Mouse (Mus musculus): ENCODE measurements around the gene C530008M17Rik. TPM values are rescaled to one million over a fixed set of nuclear protein-coding genes. Genes with fewer than 3 reads are reported as not detected.

The C530008M17Rik gene
- total and polyA plus RNA-seq, 3 experiments = 3.2 to 10.6 TPM; not detected in 1

- TF ChIP-seq MEF2A (IDR thresholded peaks at IDR 0.05; ENCODE audit: extremely low read depth, insufficient replicate concordance, low read depth, low read length, poor library complexity, severe bottlenecking) (no peak), EP300 (IDR thresholded peaks at IDR 0.05; ENCODE audit: low read depth in 1 of 2, low read length in 2 of 2) (peak in 1 of 2 experiments; percentile 42; a peak in 2 of 4 replicates), BHLHE40 (IDR thresholded peaks at IDR 0.05; ENCODE audit: borderline replicate concordance, low read depth, low read length) (no peak), JUND (IDR thresholded peaks at IDR 0.05; ENCODE audit: low read depth, low read length) (no peak), GATA1 (IDR thresholded peaks at IDR 0.05; ENCODE audit: low read depth, low read length) (peak; percentile 43; the same call in 1 of the 2 replicates), MAZ (IDR thresholded peaks at IDR 0.05; ENCODE audit: low read depth, low read length) (no peak), E2F4 (IDR thresholded peaks at IDR 0.05; ENCODE audit: borderline replicate concordance, low read depth, low read length) (no peak), RAD21 (IDR thresholded peaks at IDR 0.05; ENCODE audit: low read depth, low read length) (peak; percentile 37), MXI1 (IDR thresholded peaks at IDR 0.05; ENCODE audit: low read depth, low read length) (peak; percentile 59; the same call in 1 of the 2 replicates), SMC3 (IDR thresholded peaks at IDR 0.05; ENCODE audit: low read depth, low read length) (0 out of 2 replicates have a peak, but pooled peaks have one; percentile 17), ZKSCAN1 (IDR thresholded peaks at IDR 0.05; ENCODE audit: low read depth, low read length) (no peak), NRF1 (IDR thresholded peaks at IDR 0.05; ENCODE audit: insufficient read depth, low read depth, low read length, poor library complexity, severe bottlenecking) (no peak), ETS1 (IDR thresholded peaks at IDR 0.05; ENCODE audit: low read depth, low read length) (0 out of 2 replicates have a peak, but pooled peaks have one; percentile 12), MAFK (IDR thresholded peaks at IDR 0.05; ENCODE audit: borderline replicate concordance, low read depth, low read length) (no peak)
Observed at GRCm38 (mm10) chr5:76687961-76688600, 31.8 kb downstream of the C530008M17Rik start (continued).

- Histone ChIP-seq H3K36me3 (ENCODE audit: control insufficient read depth in 1 of 2, insufficient read depth in 2 of 2, low read length in 2 of 2) (peaks cover 0 to 59% of the 10 kb centered on the region in 2 experiments; a peak in 2 of 4 replicates), H3K4me3 (ENCODE audit: control insufficient read depth in 1 of 2, insufficient read depth in 1 of 2, low read depth in 2 of 2, low read length in 2 of 2) (peak overlapping the region; percentile 14 to 25; a peak in 3 of 4 replicates), H3K4me1 (ENCODE audit: control insufficient read depth in 1 of 2, insufficient read depth in 2 of 2, low read length in 2 of 2) (peaks cover 43% of the 10 kb centered on the region in 2 experiments), H3K27me3 (ENCODE audit: control insufficient read depth in 1 of 2, insufficient read depth in 2 of 2, low read length in 2 of 2) (no peaks in the 10 kb centered on the region), H3K9ac (ENCODE audit: control insufficient read depth, low read depth, low read length, poor library complexity, severe bottlenecking) (peak overlapping the region; percentile 29), H3K9me3 (replicated peaks; ENCODE audit: insufficient read depth, low read length) (no peaks in the 10 kb centered on the region), H3K27ac (ENCODE audit: control insufficient read depth, low read depth, low read length) (peak overlapping the region; percentile 67), H3K79me2 (ENCODE audit: control insufficient read depth, insufficient read depth, low read length, poor library complexity) (no peaks in the 10 kb centered on the region)
- DNase-seq (ENCODE audit: low read depth, low spot score) = no peak
- no peak for TF ChIP-seq NRF1 (IDR thresholded peaks at IDR 0.05; ENCODE audit: insufficient read depth, low read depth, low read length, poor library complexity, severe bottlenecking)
- 0 out of 2 replicates have a peak, but pooled peaks have one; percentile 12 for TF ChIP-seq MXI1 (IDR thresholded peaks at IDR 0.05; ENCODE audit: low read depth, low read length)
- TF ChIP-seq TBP (IDR thresholded peaks at IDR 0.05; ENCODE audit: low read depth, low read length) = 0 out of 2 replicates have a peak, but pooled peaks have one; percentile 2
- peak in 1 of 2 experiments; percentile 2; a peak in 1 of 4 replicates for TF ChIP-seq USF2 (IDR thresholded peaks at IDR 0.05; ENCODE audit: borderline replicate concordance in 1 of 2, insufficient read depth in 1 of 2, low read depth in 1 of 2, low read length in 2 of 2)
- no peak for TF ChIP-seq CHD2 (IDR thresholded peaks at IDR 0.05; ENCODE audit: low read length)
Observed at GRCm38 (mm10) chr5:76688643-76689042, 32.3 kb downstream of the C530008M17Rik start.
